Mouse (Mus musculus) kidney, postnatal 4 days (tissue): ENCODE results near the gene Endov.
A peak's percentile ranks its signal among the peaks of the same experiment; 100 is the strongest.

Source experiments
- DNase-seq, 2 experiments: peaks; one replicate each; pipeline ENCODE4 v3.0.0; 2021; ENCODE audit warnings: mixed read lengths in 2 of 2

Gene Endov

GRCm38 (mm10) chr11:119490861-119491689 is at the start of gene Endov:
Endov (plus strand) TSS chr11:119491347.
- peak; percentile 100 for DNase-seq

GRCm38 (mm10) chr11:119442199-119442598 is 48.9 kb upstream of the Endov start:
- peak in 1 of 2 experiments; percentile 15 for DNase-seq

GRCm38 (mm10) chr11:119443442-119443841 is 47.7 kb upstream of the Endov start:
- no peak for DNase-seq

DNA sequence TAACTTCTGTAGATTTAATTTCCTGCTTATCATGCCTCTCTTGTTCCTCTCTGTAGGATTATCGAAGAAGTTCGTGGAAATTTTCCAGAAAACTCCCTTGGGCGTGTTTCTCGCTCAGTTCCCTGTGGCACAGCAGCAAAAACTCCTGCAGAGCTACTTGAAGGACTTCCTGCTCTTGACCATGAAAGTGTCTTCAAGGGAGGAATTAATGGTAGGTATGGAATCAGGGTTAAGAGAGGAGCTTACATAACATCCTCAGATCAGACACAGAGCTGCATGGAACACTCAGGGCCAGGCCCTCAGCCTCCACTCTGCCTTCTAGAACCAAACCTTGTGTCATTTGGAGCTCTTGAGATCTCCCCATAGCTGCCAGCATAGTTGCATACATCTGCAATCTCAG is 35.0 kb upstream of the Endov start:
- no peak for DNase-seq

DNA sequence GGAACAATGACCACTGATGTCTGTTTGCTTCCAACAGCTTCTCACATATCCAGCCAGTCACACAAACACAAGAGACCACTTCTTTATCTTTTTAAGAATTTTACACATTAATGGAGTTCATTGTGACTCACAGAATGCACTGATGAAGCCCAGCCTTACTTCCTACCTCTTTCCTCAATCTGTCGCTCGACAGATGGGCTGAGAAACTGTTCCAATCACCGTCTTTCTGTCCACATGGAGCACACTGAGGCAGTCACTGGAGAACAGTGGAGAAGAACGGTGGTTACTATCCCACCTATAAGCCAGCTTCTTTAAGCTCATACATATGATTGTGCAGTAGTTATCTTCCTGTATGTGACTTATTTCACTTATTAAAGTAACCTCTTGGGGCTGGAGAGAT is 13.3 kb upstream of the Endov start:
- no peak for DNase-seq

DNA sequence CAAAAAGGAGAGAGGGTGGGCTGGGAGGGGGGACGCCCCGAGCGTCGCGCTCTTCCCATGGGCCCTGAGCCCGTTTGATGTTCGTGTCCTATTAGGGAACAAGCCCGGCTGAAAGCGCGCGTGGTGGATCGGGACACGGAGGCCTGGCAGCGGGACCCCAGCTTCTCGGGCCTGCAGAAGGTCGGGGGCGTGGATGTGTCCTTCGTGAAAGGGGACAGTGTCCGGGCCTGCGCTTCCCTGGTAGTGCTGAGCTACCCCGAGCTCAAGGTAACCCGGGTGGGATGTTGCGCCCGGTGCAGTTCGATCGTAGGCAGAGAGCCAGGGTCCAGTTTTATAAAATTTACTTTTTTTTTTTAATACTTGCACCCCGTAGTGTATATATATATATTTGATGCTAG is 542 bp downstream of the Endov start:
- no peak for DNase-seq

DNA sequence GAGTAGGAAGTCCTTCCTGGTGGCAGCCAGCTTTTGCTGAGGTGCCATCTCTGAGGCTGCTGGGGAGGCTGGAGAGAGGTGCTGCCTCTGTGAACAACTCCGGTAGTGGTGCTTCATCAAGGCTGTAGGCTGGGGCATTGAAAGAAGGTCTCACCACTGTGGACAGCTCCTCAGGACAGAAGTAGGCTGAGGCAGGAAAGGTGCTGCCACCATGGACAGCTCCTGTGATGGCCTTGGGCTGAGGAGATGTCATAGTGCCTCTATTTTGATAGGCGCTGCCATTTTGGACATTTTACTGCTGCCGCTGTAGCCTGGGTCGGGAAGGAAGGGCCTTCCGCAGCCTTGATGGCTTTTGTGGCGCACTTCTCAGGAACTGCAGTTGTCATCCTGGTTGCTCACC is 1.7 kb downstream of the Endov start:
- DNase-seq = no peak

DNA sequence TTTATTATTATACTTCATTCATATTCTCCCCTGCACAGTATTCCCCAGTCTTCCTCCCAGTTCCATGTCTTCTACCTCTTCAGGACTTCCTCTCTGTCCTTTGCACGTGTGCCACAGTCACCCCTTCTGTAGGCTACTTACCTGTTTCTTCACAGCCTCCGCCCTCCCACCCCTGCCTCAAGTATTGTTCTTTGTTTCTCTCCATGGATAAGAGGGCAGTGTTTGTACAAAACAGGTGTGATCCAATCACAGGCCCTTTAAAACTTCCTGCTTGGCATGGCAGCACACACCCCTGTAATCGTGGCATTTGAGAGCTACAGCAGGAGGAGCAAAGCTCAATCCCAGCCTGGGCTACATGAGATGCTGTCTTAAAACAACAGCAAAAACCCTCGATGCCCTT is 2.4 kb downstream of the Endov start:
- no peak for DNase-seq

DNA sequence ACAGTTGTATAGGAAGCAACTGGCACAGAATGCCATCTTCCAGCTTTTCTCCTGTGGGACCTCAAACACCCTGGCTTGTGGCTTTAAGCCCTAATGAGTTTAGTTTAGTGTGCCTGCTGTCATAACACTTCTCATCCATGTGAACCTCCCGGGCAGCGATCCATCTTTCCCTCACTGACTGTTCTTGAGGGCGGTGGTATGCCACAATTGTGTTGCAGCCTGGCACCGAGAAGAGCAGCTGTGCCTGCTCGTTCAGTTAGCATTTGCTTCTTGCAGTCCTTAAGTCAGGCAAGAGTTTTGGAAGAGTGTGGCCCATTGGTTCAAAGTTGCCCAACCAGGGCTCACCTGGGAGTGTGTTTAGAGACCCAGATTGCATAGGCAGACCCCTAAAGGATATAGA is 5.0 kb downstream of the Endov start:
- DNase-seq = no peak

DNA sequence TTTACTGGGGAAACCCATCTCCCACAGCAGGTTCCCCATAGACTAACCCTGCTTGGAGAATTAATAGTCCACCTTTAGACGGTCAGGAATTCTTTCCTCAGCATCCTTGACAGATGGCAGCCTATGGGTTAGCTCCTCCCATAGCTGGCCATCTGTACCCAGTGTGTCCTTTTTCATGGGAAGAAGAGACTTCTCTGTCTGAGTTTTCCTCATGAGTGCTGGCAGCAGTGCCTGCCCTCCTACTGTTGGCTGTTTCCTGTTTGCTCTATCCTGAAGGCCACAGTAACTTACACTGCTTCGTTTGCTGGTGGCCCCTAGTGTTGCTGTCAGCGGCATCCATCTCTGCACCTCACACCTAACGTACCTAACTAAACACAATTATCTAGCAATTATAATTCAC is 6.3 kb downstream of the Endov start:
- no peak for DNase-seq

- DNase-seq = no peak
These were observed 8.2 kb downstream of the Endov start for GRCm38 (mm10) chr11:119499297-119499696.

- DNase-seq = no peak
These were observed 8.9 kb downstream of the Endov start for GRCm38 (mm10) chr11:119500011-119500410.

DNA sequence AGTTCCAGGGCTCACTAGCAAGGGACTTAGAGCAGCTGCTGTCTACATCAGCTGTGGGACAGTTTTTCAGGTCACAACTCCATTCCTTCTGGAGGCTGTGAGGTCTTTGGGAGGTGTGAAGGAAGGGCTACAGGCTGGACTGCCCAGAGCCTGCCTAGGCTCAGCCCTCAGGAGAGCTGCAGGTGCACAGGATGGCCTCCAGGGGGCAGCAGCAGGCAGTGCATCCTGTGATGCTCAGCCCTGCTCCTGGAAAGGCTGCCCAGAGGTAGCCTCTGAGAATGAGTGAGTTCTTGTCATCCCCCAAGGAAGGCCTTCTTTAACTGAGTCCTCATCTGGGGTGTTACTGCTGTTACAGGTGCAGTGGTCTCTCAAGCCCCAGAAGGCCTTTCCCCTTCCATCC is 12.5 kb downstream of the Endov start:
- peak; percentile 83 to 84 for DNase-seq

DNA sequence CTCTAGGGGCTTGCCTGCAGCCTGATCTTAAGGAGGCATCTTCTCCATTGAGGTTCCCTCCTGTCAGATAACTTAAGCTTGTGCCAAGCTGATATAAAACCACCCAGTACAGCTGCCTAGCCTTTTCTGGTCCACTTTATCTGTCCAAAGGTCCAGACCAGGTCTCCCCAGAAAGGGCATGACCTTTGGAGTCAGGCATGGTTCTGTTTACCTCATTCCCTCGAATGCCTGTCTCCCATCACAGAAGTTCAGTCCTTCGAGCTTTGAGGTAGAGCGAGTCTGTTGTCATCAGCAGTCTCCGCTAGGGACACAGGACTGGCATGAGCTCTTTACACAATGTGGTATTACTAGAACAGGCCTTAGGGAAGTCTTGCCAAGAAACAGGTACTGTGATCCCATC is 15.2 kb downstream of the Endov start:
- DNase-seq = no peak

- DNase-seq = no peak
These were observed 16.6 kb downstream of the Endov start for GRCm38 (mm10) chr11:119507772-119508171.

- DNase-seq = no peak
These were observed 18.1 kb downstream of the Endov start for GRCm38 (mm10) chr11:119509165-119509776.

- no peak for DNase-seq
These were observed 22.0 kb downstream of the Endov start for GRCm38 (mm10) chr11:119513038-119513659.

DNA sequence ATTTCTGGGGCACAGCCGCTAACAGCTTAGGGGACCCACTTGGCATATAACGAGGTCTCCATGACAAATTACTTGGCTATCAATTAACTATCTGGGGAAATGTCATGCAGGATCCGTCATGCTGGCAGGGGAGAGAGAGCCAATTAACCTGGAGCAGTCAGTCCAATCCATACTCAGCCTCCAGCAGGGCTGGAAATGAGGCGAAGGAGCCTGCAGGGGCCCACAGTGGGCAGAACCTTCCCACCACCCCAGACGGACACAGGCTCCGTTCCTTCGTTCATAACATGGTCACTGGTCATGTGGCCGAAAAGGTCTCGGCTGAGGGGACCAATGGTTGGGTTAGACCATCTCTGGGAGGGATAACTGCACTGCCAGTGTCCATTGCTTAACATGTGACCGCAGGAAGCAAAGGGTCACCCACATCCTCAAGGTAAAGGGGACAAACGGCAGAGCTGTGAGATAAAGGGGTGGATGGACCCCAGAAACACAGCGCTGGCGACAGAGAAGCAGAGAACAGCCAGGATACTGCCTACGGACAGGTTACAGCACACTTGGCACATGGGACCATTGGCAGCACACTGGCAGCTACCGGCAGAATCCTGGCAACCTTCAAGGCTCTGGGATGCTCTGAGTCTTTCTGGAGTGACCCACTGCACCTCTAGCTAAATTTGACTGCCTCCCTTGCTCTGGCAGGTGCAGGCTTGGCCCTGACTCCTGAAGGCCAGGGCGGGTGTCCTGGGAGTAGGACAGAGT is 23.1 kb downstream of the Endov start:
- DNase-seq = no peak

GRCm38 (mm10) chr11:119514967-119515636 is 24.0 kb downstream of the Endov start:
- peak; percentile 31 to 48 for DNase-seq

DNA sequence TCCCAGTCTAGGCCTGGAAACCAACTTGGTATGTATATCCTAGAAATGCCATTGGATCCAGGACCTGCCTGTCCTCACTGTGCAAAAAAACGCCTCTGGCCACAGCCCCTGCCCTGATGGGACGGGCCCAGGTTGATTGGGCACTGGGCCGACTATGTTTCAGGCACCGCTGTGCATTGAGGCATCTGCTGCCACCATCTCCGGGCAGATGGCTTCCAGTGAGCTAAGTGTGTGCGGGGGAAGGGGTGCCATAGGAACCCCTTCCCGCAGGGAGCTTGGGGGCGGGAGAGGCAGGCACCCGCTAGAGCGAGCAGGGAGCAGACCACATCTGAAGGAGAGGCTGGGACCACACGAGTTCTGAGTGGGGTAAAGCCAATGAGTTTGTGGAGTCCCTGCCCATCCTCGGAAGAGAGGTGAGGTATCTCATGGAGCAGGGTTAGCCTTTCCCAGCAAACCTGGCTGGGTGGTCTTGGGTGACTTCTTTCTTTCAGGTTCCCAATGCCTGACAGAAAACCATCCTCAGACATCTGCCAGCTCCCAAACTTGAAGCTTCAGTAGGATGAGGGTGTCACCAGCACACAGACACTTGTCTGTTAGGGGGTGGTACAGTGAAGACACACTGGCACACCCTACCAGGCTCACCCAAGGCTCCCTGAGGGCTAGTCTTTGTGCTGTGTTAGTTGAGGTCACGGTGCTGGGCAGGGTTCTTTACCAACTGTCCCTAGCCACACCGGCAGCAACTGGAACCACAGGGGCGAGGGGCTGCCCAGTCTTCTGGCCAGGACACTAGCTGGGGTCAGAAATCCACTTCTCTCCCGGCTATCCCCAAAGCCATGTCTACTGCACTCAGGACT is 24.9 kb downstream of the Endov start:
- DNase-seq = no peak

DNA sequence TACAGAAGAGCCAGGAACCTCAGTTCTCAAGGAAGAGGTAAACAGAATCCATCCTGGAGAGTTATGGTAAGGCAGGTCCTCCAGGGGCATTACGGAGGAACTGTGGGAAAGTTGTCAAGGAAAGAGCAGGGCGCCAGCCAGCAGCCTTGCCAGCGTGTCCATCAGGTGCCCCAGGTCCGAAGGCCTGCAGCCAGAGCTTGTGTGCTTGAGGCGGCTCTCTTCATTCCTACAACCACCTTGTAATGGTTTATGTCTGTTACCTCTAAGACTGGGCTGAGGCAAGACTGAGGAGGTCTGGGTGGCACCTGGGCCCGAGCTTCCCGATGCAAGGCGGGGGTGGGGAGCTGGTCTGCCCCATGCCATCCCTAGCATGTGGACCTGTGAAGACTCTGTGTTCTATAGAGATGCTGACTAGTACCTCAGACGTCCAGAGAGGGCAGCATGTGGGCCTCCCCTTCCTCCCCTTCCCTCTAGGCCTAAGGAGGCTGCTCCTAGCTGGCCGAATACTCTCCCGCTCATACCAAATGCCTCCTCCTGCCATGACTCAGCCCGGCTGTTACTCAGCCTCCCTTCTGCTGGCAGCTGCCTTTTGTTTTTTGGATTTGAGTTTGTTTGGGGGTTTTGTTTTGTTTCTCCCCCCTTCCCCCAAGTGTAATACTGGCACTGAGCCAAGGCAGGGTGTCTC is 25.7 kb downstream of the Endov start:
- peak; percentile 47 to 59 for DNase-seq
